Mouse (Mus musculus): ENCODE measurements around the gene Neurl1b.

The Neurl1b gene

GRCm38 (mm10) chr17:26464972-26465371 is 50.3 kb downstream of the Neurl1b start:
- POLR2A ChIA-PET, result interaction anchor here in 3 of 4 experiments (0.6 to 3.6 kb wide), 21 partner anchors 9 to 261 kb away, joined by 3 to 39 read pairs (median 4); partner anchors contain the start of gene Atp6v0e (in 1 of the 3)
- CTCF ChIA-PET, result interaction anchor here (0.6 to 3.0 kb wide), 21 partner anchors 13 to 557 kb away, joined by 3 to 22 read pairs (median 4); partner anchors contain the start of gene Atp6v0e (in 1 of the 4)

- ChIA-PET CTCF (interaction anchor here in 3 of 4 experiments (0.6 to 3.0 kb wide), 10 partner anchors 14 to 216 kb away, joined by 3 to 22 read pairs (median 4); partner anchors contain the start of gene Neurl1b (in 1 of the 3)), POLR2A (interaction anchor here in 3 of 4 experiments (0.6 to 3.6 kb wide), 6 partner anchors 37 to 179 kb away, joined by 3 to 35 read pairs (median 4); no protein-coding TSS in a partner anchor)
Measured at GRCm38 (mm10) chr17:26466741-26467150, 52.1 kb downstream of the Neurl1b start.

- POLR2A ChIA-PET, result interaction anchor here in 3 of 4 experiments (1.3 to 2.6 kb wide), 7 partner anchors 11 to 41 kb away, joined by 4 to 12 read pairs (median 5); no protein-coding TSS in a partner anchor
Measured at GRCm38 (mm10) chr17:26467619-26468018, 53.0 kb downstream of the Neurl1b start.

GRCm38 (mm10) chr17:26468102-26468894 is 53.7 kb downstream of the Neurl1b start:
- ChIA-PET CTCF (interaction anchor here in 3 of 4 experiments (0.6 to 1.6 kb wide), 3 partner anchors 17 to 194 kb away, joined by 3 read pairs; no protein-coding TSS in a partner anchor), POLR2A (interaction anchor here in 3 of 4 experiments (1.0 to 2.1 kb wide), 9 partner anchors 10 to 248 kb away, joined by 3 to 11 read pairs (median 5); no protein-coding TSS in a partner anchor)

More at GRCm38 (mm10) chr17:26467619-26468018, 53.0 kb downstream of the Neurl1b start:
- CTCF ChIA-PET, result interaction anchor here in 1 of 4 experiments (1.0 to 1.6 kb wide), 2 partner anchors 16 to 171 kb away, joined by 3 to 5 read pairs; no protein-coding TSS in a partner anchor

- ChIA-PET POLR2A (interaction anchor here in 3 of 4 experiments (0.6 to 4.3 kb wide), 11 partner anchors 9 to 162 kb away, joined by 3 to 38 read pairs (median 7); no protein-coding TSS in a partner anchor), CTCF (interaction anchor here in 1 of 4 experiments (0.6 to 0.8 kb wide), 2 partner anchors 25 to 35 kb away, joined by 5 to 12 read pairs; no protein-coding TSS in a partner anchor)
Measured at GRCm38 (mm10) chr17:26476871-26477270, 62.2 kb downstream of the Neurl1b start.

GRCm38 (mm10) chr17:26478672-26479071 is 64.0 kb downstream of the Neurl1b start:
- POLR2A ChIA-PET, result interaction anchor here in 3 of 4 experiments (0.7 to 4.3 kb wide), 10 partner anchors 9 to 1461 kb away, joined by 3 to 38 read pairs (median 4); no protein-coding TSS in a partner anchor
- CTCF ChIA-PET, result interaction anchor here in 1 of 4 experiments (0.8 kb wide), 1 partner anchor 734 kb away, joined by 3 read pairs; no protein-coding TSS in a partner anchor

GRCm38 (mm10) chr17:26479619-26480018 is 65.0 kb downstream of the Neurl1b start:
- ChIA-PET CTCF (interaction anchor here in 1 of 4 experiments (0.8 kb wide), 1 partner anchor 733 kb away, joined by 3 read pairs; no protein-coding TSS in a partner anchor), POLR2A (interaction anchor here in 2 of 4 experiments (0.6 to 4.3 kb wide), 4 partner anchors 22 to 29 kb away, joined by 3 to 38 read pairs (median 8); no protein-coding TSS in a partner anchor)

GRCm38 (mm10) chr17:26480956-26481355 is 66.3 kb downstream of the Neurl1b start:
- CTCF ChIA-PET, result no interaction called here
- POLR2A ChIA-PET, result interaction anchor here in 1 of 4 experiments (1.0 kb wide), 1 partner anchor 26 kb away, joined by 3 read pairs; no protein-coding TSS in a partner anchor

- POLR2A ChIA-PET, result interaction anchor here in 3 of 4 experiments (0.7 to 23.2 kb wide), 11 partner anchors 8 to 24 kb away, joined by 3 to 407 read pairs (median 4); no protein-coding TSS in a partner anchor
- CTCF ChIA-PET, result interaction anchor here in 1 of 4 experiments (1.5 kb wide), 1 partner anchor 33 kb away, joined by 3 read pairs; no protein-coding TSS in a partner anchor
Measured at GRCm38 (mm10) chr17:26484626-26485421, 70.2 kb downstream of the Neurl1b start.

GRCm38 (mm10) chr17:26487266-26487665 is 72.6 kb downstream of the Neurl1b start:
- ChIA-PET CTCF (interaction anchor here in 1 of 4 experiments (0.6 kb wide), 1 partner anchor 337 kb away, joined by 3 read pairs; no protein-coding TSS in a partner anchor), POLR2A (interaction anchor here in 3 of 4 experiments (0.5 to 23.2 kb wide), 10 partner anchors 9 to 920 kb away, joined by 3 to 407 read pairs (median 4); no protein-coding TSS in a partner anchor)

- ChIA-PET POLR2A (interaction anchor here in 3 of 4 experiments (0.6 to 23.2 kb wide), 9 partner anchors 10 to 920 kb away, joined by 3 to 407 read pairs (median 4); no protein-coding TSS in a partner anchor), CTCF (no interaction called here)
Measured at GRCm38 (mm10) chr17:26487917-26488316, 73.3 kb downstream of the Neurl1b start.

- CTCF ChIA-PET, result interaction anchor here in 1 of 4 experiments (0.5 kb wide), 1 partner anchor 400 kb away, joined by 3 read pairs; no protein-coding TSS in a partner anchor
- POLR2A ChIA-PET, result interaction anchor here in 3 of 4 experiments (0.6 to 23.2 kb wide), 8 partner anchors 11 to 1068 kb away, joined by 3 to 407 read pairs (median 4); partner anchors contain the start of gene Hmga1 (in 1 of the 3)
Measured at GRCm38 (mm10) chr17:26488711-26489403, 74.2 kb downstream of the Neurl1b start.

- ChIA-PET POLR2A (interaction anchor here in 3 of 4 experiments (1.2 to 23.2 kb wide), 7 partner anchors 17 to 237 kb away, joined by 3 to 407 read pairs (median 6); partner anchors contain the start of gene Luc7l (in 1 of the 3)), CTCF (interaction anchor here in 1 of 4 experiments (0.8 kb wide), 1 partner anchor 110 kb away, joined by 4 read pairs; no protein-coding TSS in a partner anchor)
Measured at GRCm38 (mm10) chr17:26490072-26490471, 75.4 kb downstream of the Neurl1b start.

- ChIA-PET CTCF (no interaction called here), POLR2A (interaction anchor here (0.6 to 23.2 kb wide), 8 partner anchors 16 to 238 kb away, joined by 3 to 407 read pairs (median 6); partner anchors contain the start of gene Luc7l (in 1 of the 4))
Measured at GRCm38 (mm10) chr17:26490910-26491309, 76.3 kb downstream of the Neurl1b start.

- CTCF ChIA-PET, result no interaction called here
- POLR2A ChIA-PET, result interaction anchor here in 3 of 4 experiments (1.1 to 23.2 kb wide), 5 partner anchors 8 to 30 kb away, joined by 3 to 407 read pairs (median 7); no protein-coding TSS in a partner anchor
Measured at GRCm38 (mm10) chr17:26492246-26492645, 77.6 kb downstream of the Neurl1b start.
